Mouse (Mus musculus): ENCODE results near the gene Cyp24a1. TPM values are rescaled to one million over a fixed set of nuclear protein-coding genes. Genes with fewer than 3 reads are reported as not detected.

Gene Cyp24a1
- polyA plus RNA-seq, 1 experiment from 2014 or later, result 7.4 TPM

GRCm38 (mm10) chr2:170520321-170520971 lies 23.5 kb upstream of the Cyp24a1 start:
- Histone ChIP-seq H3K4me1 (replicated peaks; ENCODE audit: insufficient read depth, low read length) (no peaks in the 10 kb centered on the region), H3K4me3 (replicated peaks; ENCODE audit: low read depth, low read length) (no peak overlapping the region), H3K27ac (no peak overlapping the region), H3K9ac (ENCODE audit: low read depth, low read length) (no peak overlapping the region), H3K9me3 (replicated peaks; ENCODE audit: low read length) (no peaks in the 10 kb centered on the region), H3K4me2 (ENCODE audit: low read length) (no peak overlapping the region), H3K27me3 (ENCODE audit: insufficient read depth, low read length) (no peaks in the 10 kb centered on the region), H3K36me3 (ENCODE audit: insufficient read depth, low read length) (peaks cover 17% of the 10 kb centered on the region; the same call in 1 of the 2 replicates)
- WGBS, result 4% methylated on average over 6 of the region's 7 CpGs
- TF ChIP-seq CTCF (IDR thresholded peaks at IDR 0.05; ENCODE audit: low read depth), result peak; percentile 75; the same call in 1 of the 2 replicates
- ATAC-seq (replicated peaks; ENCODE audit: low FRiP score, low read depth) (0 out of 2 replicates have a peak, but pooled peaks have one; percentile 58), DNase-seq (ENCODE audit: low spot score) (peak; percentile 92)

- Histone ChIP-seq H3K9ac (ENCODE audit: low read depth, low read length) (no peak overlapping the region), H3K36me3 (ENCODE audit: insufficient read depth, low read length) (0 out of 2 replicates have a peak, but pooled peaks cover 11% of the 10 kb centered on the region), H3K27ac (no peak overlapping the region), H3K4me3 (replicated peaks; ENCODE audit: low read depth, low read length) (no peak overlapping the region), H3K4me1 (replicated peaks; ENCODE audit: insufficient read depth, low read length) (peaks cover 9% of the 10 kb centered on the region; the same call in 1 of the 2 replicates), H3K27me3 (ENCODE audit: insufficient read depth, low read length) (no peaks in the 10 kb centered on the region), H3K4me2 (ENCODE audit: low read length) (no peak overlapping the region), H3K9me3 (replicated peaks; ENCODE audit: low read length) (no peaks in the 10 kb centered on the region)
- DNase-seq (ENCODE audit: low spot score), result no peak
- TF ChIP-seq CTCF (IDR thresholded peaks at IDR 0.05; ENCODE audit: low read depth), result no peak
- no peak for ATAC-seq (replicated peaks; ENCODE audit: low FRiP score, low read depth)
- 92% methylated on average over 12 of the region's 12 CpGs for WGBS
These were observed 16.8 kb upstream of the Cyp24a1 start for GRCm38 (mm10) chr2:170513756-170514155.

DNA sequence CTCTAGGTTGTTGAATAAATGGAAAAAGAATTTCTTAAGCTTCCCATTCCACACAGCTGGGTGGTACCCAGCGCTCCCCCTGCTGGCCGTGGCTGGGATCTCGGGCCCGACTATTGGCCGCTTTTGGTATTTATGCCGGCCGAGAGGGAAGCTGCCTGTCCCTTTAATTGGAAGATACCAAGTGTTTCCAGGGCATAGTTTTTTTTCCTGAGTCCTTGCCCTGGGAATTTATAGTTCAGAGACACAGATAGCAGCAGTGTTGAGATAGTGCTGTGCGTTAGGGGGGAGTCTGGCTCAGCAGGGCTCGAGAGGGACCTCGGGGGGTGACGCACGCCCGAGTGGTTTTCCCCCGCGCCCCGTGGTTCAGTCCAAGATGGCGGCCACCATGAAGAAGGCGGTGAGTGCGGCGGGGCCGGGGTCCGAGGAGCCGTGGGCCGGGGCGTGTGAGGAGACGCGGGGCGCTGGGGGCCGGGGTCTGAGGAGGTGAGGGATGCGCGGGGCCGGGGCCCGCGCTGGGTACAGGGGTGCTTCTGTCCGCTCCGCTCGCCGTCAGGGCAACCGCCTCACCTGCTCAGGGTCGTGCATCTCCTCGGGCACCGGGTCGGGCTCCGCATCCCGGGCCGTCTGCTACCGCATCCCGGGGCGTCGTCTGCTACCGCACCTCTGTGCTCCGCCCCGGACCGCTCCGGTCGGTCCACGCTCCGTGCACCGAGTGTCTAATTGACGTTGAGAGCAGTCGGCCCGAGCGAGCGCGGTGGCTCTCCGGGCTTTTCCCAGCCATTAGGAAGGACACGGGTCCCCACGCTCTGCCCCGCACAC lies 14.3 kb upstream of the Cyp24a1 start:
- Histone ChIP-seq H3K4me1 (replicated peaks; ENCODE audit: insufficient read depth, low read length) (peaks cover 9% of the 10 kb centered on the region; the same call in 1 of the 2 replicates), H3K4me2 (ENCODE audit: low read length) (peak overlapping the region; percentile 88), H3K9me3 (replicated peaks; ENCODE audit: low read length) (no peaks in the 10 kb centered on the region), H3K27ac (peak overlapping the region; percentile 71; the same call in 1 of the 2 replicates), H3K27me3 (ENCODE audit: insufficient read depth, low read length) (no peaks in the 10 kb centered on the region), H3K9ac (ENCODE audit: low read depth, low read length) (peak overlapping the region; percentile 85), H3K36me3 (ENCODE audit: insufficient read depth, low read length) (no peaks in the 10 kb centered on the region), H3K4me3 (replicated peaks; ENCODE audit: low read depth, low read length) (peak overlapping the region; percentile 93)
- DNase-seq (ENCODE audit: low spot score) (peak; percentile 95), ATAC-seq (replicated peaks; ENCODE audit: low FRiP score, low read depth) (peak; percentile 67)
- TF ChIP-seq CTCF (IDR thresholded peaks at IDR 0.05; ENCODE audit: low read depth), result peak; percentile 98
- under 1% methylated on average over 69 of the region's 69 CpGs for WGBS

DNA sequence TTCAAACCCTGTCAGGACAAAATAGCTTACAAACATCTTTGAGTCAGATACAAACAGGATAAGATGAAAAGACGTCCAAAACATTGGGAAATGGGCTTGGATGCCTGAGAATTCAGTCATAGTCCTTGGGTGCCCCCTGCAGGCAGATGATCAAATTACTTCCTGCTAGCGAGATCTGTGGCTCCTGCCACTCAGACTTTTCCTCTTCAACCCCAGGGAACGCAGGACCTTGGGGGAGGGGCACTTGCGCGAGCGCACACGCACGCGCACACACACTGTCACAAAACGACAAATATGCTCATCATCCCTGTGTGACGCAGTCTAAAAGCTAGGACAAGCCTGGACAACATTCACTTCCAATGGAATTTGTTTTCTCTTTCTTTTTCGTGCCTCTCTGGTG lies 11.9 kb upstream of the Cyp24a1 start:
- TF ChIP-seq CTCF (IDR thresholded peaks at IDR 0.05; ENCODE audit: low read depth), result peak; percentile 92
- peak overlapping the region; percentile 56 for H3K4me2 ChIP-seq (ENCODE audit: low read length)
- no peaks in the 10 kb centered on the region for H3K27me3 ChIP-seq (ENCODE audit: insufficient read depth, low read length)
- no peaks in the 10 kb centered on the region for H3K36me3 ChIP-seq (ENCODE audit: insufficient read depth, low read length)
- ATAC-seq (replicated peaks; ENCODE audit: low FRiP score, low read depth), result no peak
- peaks cover 9% of the 10 kb centered on the region; the same call in 1 of the 2 replicates for H3K4me1 ChIP-seq (replicated peaks; ENCODE audit: insufficient read depth, low read length)
- 2% methylated on average over 12 of the region's 12 CpGs for WGBS
- 0 out of 2 replicates have a peak overlapping the region, but pooled peaks have one; percentile 4 for H3K9ac ChIP-seq (ENCODE audit: low read depth, low read length)
- no peaks in the 10 kb centered on the region for H3K9me3 ChIP-seq (replicated peaks; ENCODE audit: low read length)
- peak; percentile 90 for DNase-seq (ENCODE audit: low spot score)
- peak overlapping the region; percentile 24 for H3K4me3 ChIP-seq (replicated peaks; ENCODE audit: low read depth, low read length)
- no peak overlapping the region for H3K27ac ChIP-seq

- Histone ChIP-seq H3K27ac (no peak overlapping the region), H3K4me3 (replicated peaks; ENCODE audit: low read depth, low read length) (no peak overlapping the region), H3K9me3 (replicated peaks; ENCODE audit: low read length) (no peaks in the 10 kb centered on the region), H3K27me3 (ENCODE audit: insufficient read depth, low read length) (0 out of 2 replicates have a peak, but pooled peaks cover under 1% of the 10 kb centered on the region), H3K9ac (ENCODE audit: low read depth, low read length) (no peak overlapping the region), H3K36me3 (ENCODE audit: insufficient read depth, low read length) (no peaks in the 10 kb centered on the region), H3K4me1 (replicated peaks; ENCODE audit: insufficient read depth, low read length) (peaks cover 9% of the 10 kb centered on the region; the same call in 1 of the 2 replicates), H3K4me2 (ENCODE audit: low read length) (no peak overlapping the region)
- TF ChIP-seq CTCF (IDR thresholded peaks at IDR 0.05; ENCODE audit: low read depth), result peak; percentile 93
- no peak for ATAC-seq (replicated peaks; ENCODE audit: low FRiP score, low read depth)
- 7% methylated on average over 10 of the region's 10 CpGs for WGBS
- DNase-seq (ENCODE audit: low spot score), result peak; percentile 93
These were observed 10.8 kb upstream of the Cyp24a1 start for GRCm38 (mm10) chr2:170507734-170508133.

DNA sequence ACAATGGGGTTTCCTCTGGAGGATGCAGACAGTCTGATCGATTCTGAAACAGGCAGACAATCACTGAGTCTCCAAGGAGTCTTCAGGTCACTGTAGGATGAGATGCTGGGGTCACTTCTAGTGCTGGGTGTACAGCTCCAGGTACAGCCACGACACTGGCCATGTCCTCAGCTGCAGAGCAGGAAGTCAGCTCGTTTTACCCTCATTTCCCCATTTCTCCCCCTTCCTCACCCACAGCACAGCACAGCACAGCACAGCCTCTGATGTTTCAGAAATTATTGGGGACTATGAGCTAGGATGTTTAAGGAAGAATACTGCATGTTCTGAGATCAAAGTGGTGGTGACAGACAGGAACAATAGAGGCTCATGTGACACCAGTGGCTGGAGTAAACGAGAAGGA lies 7.0 kb upstream of the Cyp24a1 start:
- DNase-seq (ENCODE audit: low spot score) (no peak), ATAC-seq (replicated peaks; ENCODE audit: low FRiP score, low read depth) (no peak)
- Histone ChIP-seq H3K4me2 (ENCODE audit: low read length) (no peak overlapping the region), H3K4me1 (replicated peaks; ENCODE audit: insufficient read depth, low read length) (no peaks in the 10 kb centered on the region), H3K27ac (no peak overlapping the region), H3K36me3 (ENCODE audit: insufficient read depth, low read length) (no peaks in the 10 kb centered on the region), H3K4me3 (replicated peaks; ENCODE audit: low read depth, low read length) (no peak overlapping the region), H3K9me3 (replicated peaks; ENCODE audit: low read length) (no peaks in the 10 kb centered on the region), H3K9ac (ENCODE audit: low read depth, low read length) (no peak overlapping the region), H3K27me3 (ENCODE audit: insufficient read depth, low read length) (peaks cover 4% of the 10 kb centered on the region; the same call in 1 of the 2 replicates)
- no peak for TF ChIP-seq CTCF (IDR thresholded peaks at IDR 0.05; ENCODE audit: low read depth)
- 20% methylated on average over 4 of the region's 4 CpGs for WGBS

Data from kidney, postnatal 0 days (tissue).